Mouse (Mus musculus) limb, embryonic 14.5 days (tissue): Measurements from ENCODE around the gene Unc13d. TPM values are rescaled to one million over a fixed set of nuclear protein-coding genes. Genes with fewer than 3 reads are reported as not detected.

Experiments
- ATAC-seq: fragments of 200-750 bp; cut with Nextera tagmentation; 2 replicates; pipeline ENCODE4 v1.8.0; 2017; ENCODE audit warnings: low read depth, moderate number of reproducible peaks, moderate TSS enrichment; ENCODE audit not compliant: low FRiP score
- DNase-seq: peaks from one replicate; pipeline ENCODE4 v3.0.0-alpha.2; 2015; ENCODE audit warnings: low spot score
- H3K27ac ChIP-seq: fragments of 300-500 bp; sonication (generic); replicated peaks from 2 replicates; pipeline ENCODE4 v1.5.1; 2014; ENCODE audit warnings: low read depth, mild to moderate bottlenecking, low read length, moderate library complexity, mixed read lengths
- H3K27me3 ChIP-seq: fragments of 300-500 bp; sonication (generic); 2 replicates; pipeline ENCODE4 v1.6.1; 2014; ENCODE audit warnings: low read length, mixed read lengths; ENCODE audit not compliant: control insufficient read depth, insufficient read depth
- H3K36me3 ChIP-seq: fragments of 300-500 bp; sonication (generic); 2 replicates; pipeline ENCODE4 v1.6.1; 2014; ENCODE audit warnings: mild to moderate bottlenecking, low read length, moderate library complexity, mixed read lengths; ENCODE audit not compliant: control insufficient read depth, insufficient read depth
- H3K4me1 ChIP-seq: fragments of 300-500 bp; sonication (generic); 2 replicates; pipeline ENCODE4 v1.6.1; 2014; ENCODE audit warnings: antibody characterized with exemption, low read length, mixed read lengths; ENCODE audit not compliant: control insufficient read depth, insufficient read depth
- H3K4me2 ChIP-seq: fragments of 300-500 bp; sonication (generic); replicated peaks from 2 replicates; pipeline ENCODE4 v1.6.1; 2014; ENCODE audit warnings: low read depth, mild to moderate bottlenecking, low read length, moderate library complexity; ENCODE audit not compliant: severe bottlenecking
- H3K4me3 ChIP-seq: fragments of 300-500 bp; sonication (generic); replicated peaks from 2 replicates; pipeline ENCODE4 v1.5.1; 2014; ENCODE audit warnings: low read length
- H3K9ac ChIP-seq: fragments of 300-500 bp; sonication (generic); 2 replicates; pipeline ENCODE4 v1.6.1; 2014; ENCODE audit warnings: mild to moderate bottlenecking, low read depth, low read length, moderate library complexity; ENCODE audit not compliant: severe bottlenecking
- H3K9me3 ChIP-seq: fragments of 300-500 bp; sonication (generic); 2 replicates; pipeline ENCODE4 v1.6.1; 2016; ENCODE audit warnings: low read length; ENCODE audit not compliant: control insufficient read depth
- POLR2A ChIP-seq: fragments of 200-500 bp; IDR thresholded peaks from 2 replicates; pipeline ENCODE4 v1.8.0; 2012; ENCODE audit warnings: inconsistent platforms, mild to moderate bottlenecking, moderate library complexity, borderline replicate concordance; ENCODE audit not compliant: insufficient read depth, insufficient read length; ENCODE audit errors: extremely low read depth
- WGBS: fragments of 180-500 bp; shearing (Covaris S2); extraction: QIAGEN DNeasy Blood & Tissue Kit; methylation state at CpG from one replicate; pipeline ENCODE4 v1.1.7; 2014; 5-methylcytosine and 5-hydroxymethylcytosine counted together
- polyA plus RNA-seq, 2 experiments: library from polyadenylated mRNA; depleted of rRNA in 1 of 2; stranded (reverse) in 1 of 2; unstranded in 1 of 2; fragments of >200 nt; fragmentation: Nextera tagmentation in 1 of 2; extraction: Ambion mirVana in 1 of 2; gene quantifications; 2 replicates each; pipeline versions ENCODE4 v1.2.1 to v1.2.3; 2012 to 2014

Unc13d gene
- polyA plus RNA-seq, 2 experiments: 3.4 to 4.3 TPM

DNA sequence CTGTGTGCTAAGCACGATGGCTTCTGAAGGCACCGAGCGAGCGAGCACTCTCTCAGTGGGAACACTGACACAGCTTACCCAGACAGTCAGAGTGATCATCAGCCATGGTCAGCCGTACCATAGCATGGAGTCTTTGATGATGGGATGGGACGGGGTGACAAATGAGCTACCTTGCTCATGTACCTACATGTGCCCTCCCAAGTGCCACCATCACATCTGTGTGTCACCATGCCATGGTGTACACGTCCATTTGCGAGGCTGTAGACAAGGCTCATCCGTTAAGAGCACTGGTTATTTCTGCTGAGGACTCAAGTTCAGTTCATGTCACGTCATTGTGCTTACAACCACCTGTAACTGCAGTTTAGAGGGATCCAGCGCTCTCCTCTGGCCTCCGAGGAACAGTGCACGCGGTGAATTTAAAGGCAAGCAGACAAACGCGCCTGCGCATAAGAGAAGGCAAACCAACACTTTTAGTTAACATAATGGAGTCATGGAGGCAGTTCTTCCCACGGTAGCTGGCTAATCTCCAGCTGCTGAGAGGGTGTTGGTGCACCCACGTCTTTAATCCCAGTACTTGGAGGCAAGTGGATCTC lies 33.9 kb upstream of the Unc13d start:
- WGBS: 82% methylated on average over 19 of the region's 19 CpGs

GRCm38 (mm10) chr11:116111067-116111466 lies 33.3 kb upstream of the Unc13d start:
- no peak for ATAC-seq
- H3K4me3 ChIP-seq: 0 out of 2 replicates have a peak overlapping the region, but pooled peaks have one; percentile 52
- H3K9ac ChIP-seq: no peak overlapping the region

More for the DNA sequence above, 33.9 kb upstream of the Unc13d start:
- peaks cover 46% of the 10 kb centered on the region for H3K27me3 ChIP-seq
- H3K9me3 ChIP-seq: no peaks in the 10 kb centered on the region
- peaks cover 22% of the 10 kb centered on the region for H3K4me1 ChIP-seq
- no peaks in the 10 kb centered on the region for H3K36me3 ChIP-seq
- H3K4me2 ChIP-seq: no peak overlapping the region
- no peak overlapping the region for H3K27ac ChIP-seq
- no peak overlapping the region for H3K4me3 ChIP-seq
- ATAC-seq (no peak), DNase-seq (no peak)
- H3K9ac ChIP-seq: no peak overlapping the region
- TF ChIP-seq POLR2A: no peak

DNA sequence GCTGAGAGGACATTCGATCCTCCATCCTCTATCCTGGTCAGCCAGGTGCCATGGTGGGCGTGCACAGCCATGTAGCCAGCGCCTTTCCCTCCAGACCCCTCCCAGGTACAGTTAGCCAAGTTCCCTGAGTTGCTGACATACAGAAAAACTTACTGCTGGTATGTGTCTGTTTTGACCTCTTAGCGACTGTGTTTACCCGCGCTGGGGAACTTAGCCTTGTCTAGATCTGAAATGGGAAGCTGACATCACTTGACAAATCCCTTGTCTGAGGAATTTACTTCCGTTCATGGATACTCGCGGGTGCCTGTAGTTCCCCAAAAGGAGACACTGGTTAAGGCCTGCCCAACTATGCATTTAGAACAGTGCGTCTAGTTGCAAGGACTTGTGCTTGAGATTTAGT lies 32.8 kb upstream of the Unc13d start:
- TF ChIP-seq POLR2A: no peak
- Histone ChIP-seq H3K9ac (peak overlapping the region; percentile 61), H3K9me3 (no peaks in the 10 kb centered on the region), H3K4me3 (peak overlapping the region; percentile 52), H3K27ac (0 out of 2 replicates have a peak overlapping the region, but pooled peaks have one; percentile 3), H3K36me3 (no peaks in the 10 kb centered on the region), H3K4me1 (peaks cover 28% of the 10 kb centered on the region), H3K27me3 (peaks cover 48% of the 10 kb centered on the region), H3K4me2 (peak overlapping the region; percentile 69)
- WGBS: 25% methylated on average over 10 of the region's 10 CpGs
- no peak for ATAC-seq
- DNase-seq: no peak

More at GRCm38 (mm10) chr11:116111067-116111466, 33.3 kb upstream of the Unc13d start:
- no peak overlapping the region for H3K27ac ChIP-seq
- H3K4me2 ChIP-seq: peak overlapping the region; percentile 69; the same call in 1 of the 2 replicates
- peaks cover 27% of the 10 kb centered on the region for H3K4me1 ChIP-seq
- H3K27me3 ChIP-seq: peaks cover 48% of the 10 kb centered on the region
- 79% methylated on average over 4 of the region's 4 CpGs for WGBS
- no peaks in the 10 kb centered on the region for H3K9me3 ChIP-seq
- DNase-seq: no peak
- TF ChIP-seq POLR2A: no peak
- no peaks in the 10 kb centered on the region for H3K36me3 ChIP-seq

- Histone ChIP-seq H3K4me1 (peaks cover 28% of the 10 kb centered on the region), H3K4me2 (peak overlapping the region; percentile 69), H3K9me3 (no peaks in the 10 kb centered on the region), H3K36me3 (no peaks in the 10 kb centered on the region), H3K9ac (peak overlapping the region; percentile 61), H3K4me3 (peak overlapping the region; percentile 52), H3K27ac (peak overlapping the region; percentile 46), H3K27me3 (peaks cover 48% of the 10 kb centered on the region)
- WGBS: under 1% methylated on average over 21 of the region's 35 CpGs
- no peak for DNase-seq
- ATAC-seq: peak; percentile 51; the same call in 1 of the 2 replicates
- no peak for TF ChIP-seq POLR2A
Observed at GRCm38 (mm10) chr11:116110131-116110530, 32.4 kb upstream of the Unc13d start.

GRCm38 (mm10) chr11:116109441-116110081 lies 31.8 kb upstream of the Unc13d start:
- DNase-seq (no peak), ATAC-seq (no peak)
- H3K27me3 ChIP-seq: peaks cover 48% of the 10 kb centered on the region
- H3K9me3 ChIP-seq: no peaks in the 10 kb centered on the region
- H3K4me3 ChIP-seq: peak overlapping the region; percentile 52
- WGBS: 3% methylated on average over 65 of the region's 70 CpGs
- peak overlapping the region; percentile 61 for H3K9ac ChIP-seq
- no peaks in the 10 kb centered on the region for H3K36me3 ChIP-seq
- peak overlapping the region; percentile 46 for H3K27ac ChIP-seq
- no peak for TF ChIP-seq POLR2A
- peak overlapping the region; percentile 69 for H3K4me2 ChIP-seq
- peaks cover 29% of the 10 kb centered on the region for H3K4me1 ChIP-seq
